Mouse (Mus musculus) adrenal gland, adult 2 months (tissue): Measurements from ENCODE around the gene Rnd2. TPM values are rescaled to one million over a fixed set of nuclear protein-coding genes. Genes with fewer than 3 reads are reported as not detected.
"Not testable (repeated sequence)": the region's sequence is repeated elsewhere in the genome, so short reads cannot be mapped to it uniquely, and the experiment has no call there.

Experiments used
- DNase-seq: peaks from one replicate; pipeline ENCODE4 v3.0.0; 2021
- polyA plus RNA-seq: library from polyadenylated mRNA; depleted of rRNA; stranded (reverse); fragments of >200 nt; gene quantifications from 2 replicates; pipeline ENCODE4 v1.2.3, GENCODE M21; 2012
- total RNA-seq, 2 experiments: library from RNA; stranded (reverse); gene quantifications; 2 replicates each; pipeline ENCODE4 v1.2.3; 2021

The Rnd2 gene
- total and polyA plus RNA-seq, 3 experiments, result 6.0 to 12.9 (median 6.0) TPM

DNA sequence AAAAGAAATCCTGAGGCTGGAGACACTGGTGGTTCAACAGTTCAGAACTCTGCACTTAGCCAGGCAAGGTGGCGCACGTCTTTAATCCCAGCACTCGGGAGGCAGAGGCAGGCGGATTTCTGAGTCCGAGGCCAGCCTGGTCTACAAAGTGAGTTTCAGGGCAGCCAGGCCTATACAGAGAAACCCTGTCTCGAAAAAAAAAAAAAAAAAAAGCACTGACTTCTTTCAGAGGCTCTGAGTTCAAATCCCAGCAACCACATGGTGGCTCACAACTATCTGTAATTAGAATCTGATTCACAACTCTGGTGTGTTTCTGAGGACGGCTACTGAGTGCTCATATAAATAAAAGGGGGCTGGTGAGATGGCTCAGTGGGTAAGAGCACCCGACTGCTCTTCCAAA is 17.9 kb upstream of the Rnd2 start:
- DNase-seq, result not testable (repeated sequence)

DNA sequence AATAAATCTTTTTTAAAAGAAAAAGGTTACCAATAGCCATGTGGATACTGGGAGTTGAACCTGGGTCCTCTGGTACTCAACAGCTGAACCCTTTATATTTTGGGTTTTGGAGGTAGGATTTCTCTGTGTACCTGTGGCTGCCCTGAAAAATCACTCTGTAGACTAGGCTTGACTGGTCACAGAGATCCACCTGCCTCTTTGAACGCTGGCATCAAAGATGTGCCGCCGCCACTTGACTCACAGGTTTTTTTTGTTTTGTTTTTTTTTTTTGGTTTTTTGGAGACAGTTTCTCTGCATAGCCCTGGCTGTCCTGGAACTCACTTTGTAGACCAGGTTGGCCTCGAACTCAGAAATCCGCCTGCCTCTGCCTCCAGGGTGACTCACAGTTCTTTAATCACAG is 17.0 kb upstream of the Rnd2 start:
- no peak for DNase-seq

- DNase-seq, result peak; percentile 91
Measured at GRCm38 (mm10) chr11:101448274-101448746, 16.5 kb upstream of the Rnd2 start, which contains the start of gene Ifi35. TSS of gene Ifi35 (plus strand) at chr11:101448407.

DNA sequence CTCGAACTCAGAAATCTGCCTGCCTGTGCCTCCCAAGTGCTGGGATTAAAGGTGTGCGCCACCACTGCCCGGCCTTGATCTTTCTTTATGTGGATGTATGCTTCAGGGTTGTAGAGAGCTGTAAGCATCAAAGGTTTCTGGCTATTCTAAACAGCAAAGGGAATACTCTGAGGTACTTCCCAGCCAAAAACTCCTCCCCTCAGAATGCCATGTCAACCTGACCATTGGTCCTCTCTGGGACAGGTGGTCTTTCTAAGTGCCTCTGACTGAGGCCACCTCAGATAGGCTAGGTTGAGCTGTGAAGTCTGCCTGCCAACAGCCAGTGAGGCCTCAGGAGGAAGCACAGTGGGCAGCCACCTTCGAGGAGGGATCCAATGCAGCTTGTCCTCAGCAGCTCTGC is 15.9 kb upstream of the Rnd2 start:
- no peak for DNase-seq

DNA sequence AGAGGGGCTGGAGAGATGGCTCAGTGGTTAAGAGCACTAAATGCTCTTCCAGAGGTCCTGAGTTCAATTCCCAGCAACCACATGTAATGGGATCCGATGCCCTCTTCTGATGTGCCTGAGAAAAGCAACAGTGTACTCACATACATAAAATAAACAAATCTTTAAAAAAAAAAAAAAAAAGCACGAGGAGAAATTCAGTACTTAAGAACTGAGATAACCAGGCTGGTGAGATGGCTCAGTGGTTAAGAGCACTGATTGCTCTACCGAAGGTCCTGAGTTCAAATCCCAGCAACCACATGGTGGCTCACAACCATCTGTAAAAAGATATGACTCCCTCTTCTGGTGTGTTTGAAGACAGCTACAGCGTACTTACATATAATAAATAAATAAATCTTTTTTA is 15.2 kb upstream of the Rnd2 start:
- DNase-seq, result not testable (repeated sequence)

- no peak for DNase-seq
Measured at GRCm38 (mm10) chr11:101450394-101450793, 14.4 kb upstream of the Rnd2 start.

DNA sequence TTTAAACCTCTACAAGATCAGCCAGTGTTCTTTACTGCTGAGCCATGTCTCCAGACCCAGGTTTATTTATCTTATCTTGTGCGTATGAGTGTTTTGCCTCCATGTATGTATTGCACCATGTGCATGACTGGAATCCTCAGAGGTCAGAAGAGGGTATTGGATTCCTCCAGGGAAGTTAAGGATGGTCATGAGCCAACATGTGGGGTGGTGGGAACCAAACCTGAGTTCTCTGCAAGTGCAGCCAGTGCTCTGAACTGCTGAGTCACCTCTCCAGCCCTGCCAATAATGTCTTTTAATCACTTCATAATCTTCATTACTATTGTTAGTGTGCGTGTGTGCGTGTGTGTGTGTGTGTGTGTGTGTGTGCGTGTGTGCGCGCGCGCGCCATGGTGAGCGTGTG is 13.3 kb upstream of the Rnd2 start:
- no peak for DNase-seq

- no peak for DNase-seq
Measured at GRCm38 (mm10) chr11:101452093-101452774, 12.6 kb upstream of the Rnd2 start.

DNA sequence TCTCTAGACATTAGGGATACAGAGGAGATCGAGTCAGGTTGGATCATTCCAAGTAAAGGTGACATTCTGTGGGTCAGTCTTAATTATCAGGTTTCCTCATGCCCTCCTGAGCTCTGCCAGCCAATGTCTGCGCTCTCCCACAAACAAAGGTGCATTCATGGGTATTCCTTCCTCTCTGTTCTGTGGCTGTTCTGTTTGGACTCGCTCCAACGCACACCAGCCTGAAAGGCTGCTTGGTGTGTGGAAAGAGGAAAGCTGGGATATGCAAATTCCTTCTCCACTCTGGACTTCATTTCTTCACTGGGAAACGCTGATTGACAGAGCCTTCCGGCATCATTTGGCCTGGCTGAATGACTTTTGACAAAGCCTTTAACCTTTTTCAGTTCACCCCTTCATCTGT is 10.1 kb upstream of the Rnd2 start:
- no peak for DNase-seq

DNA sequence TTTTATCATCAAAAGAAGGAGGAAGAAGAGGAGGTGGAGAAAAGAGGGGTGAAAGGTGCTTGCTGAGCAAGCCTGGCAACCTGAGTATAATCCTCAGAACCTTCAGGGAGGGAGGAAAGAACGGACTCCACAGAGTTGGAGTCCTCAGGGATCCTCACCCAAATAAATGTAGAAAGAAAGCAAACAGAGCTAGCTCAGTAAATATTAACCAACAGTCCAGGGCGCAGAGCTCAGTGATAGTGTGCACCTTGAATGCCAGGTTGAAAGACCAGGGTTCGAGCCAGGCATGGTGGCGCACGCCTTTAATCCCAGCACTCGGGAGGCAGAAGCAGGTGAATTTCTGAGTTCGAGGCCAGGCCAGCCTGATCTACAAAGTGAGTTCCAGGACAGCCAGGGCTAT is 9.2 kb upstream of the Rnd2 start:
- no peak for DNase-seq

DNA sequence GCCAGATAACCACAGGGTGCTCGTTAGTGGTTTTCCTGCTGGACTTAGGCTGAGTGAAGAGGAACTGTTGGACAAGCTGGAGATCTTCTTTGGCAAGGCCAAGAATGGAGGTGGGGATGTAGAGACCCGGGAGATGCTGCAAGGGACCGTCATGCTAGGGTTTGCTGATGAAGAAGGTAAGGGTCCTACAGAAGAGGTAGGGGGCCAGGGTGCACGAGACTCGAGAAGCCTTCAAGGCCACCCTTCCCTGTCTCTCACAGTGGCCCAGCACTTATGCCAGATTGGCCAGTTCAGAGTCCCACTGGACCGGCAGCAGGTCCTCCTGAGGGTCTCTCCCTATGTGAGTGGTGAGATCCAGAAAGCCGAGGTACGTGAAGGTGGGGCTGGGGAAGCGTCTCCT is 7.2 kb upstream of the Rnd2 start:
- no peak for DNase-seq

- DNase-seq, result no peak
Measured at GRCm38 (mm10) chr11:101458217-101458616, 6.6 kb upstream of the Rnd2 start.

- peak; percentile 62 for DNase-seq
Measured at GRCm38 (mm10) chr11:101459716-101460115, 5.1 kb upstream of the Rnd2 start.

DNA sequence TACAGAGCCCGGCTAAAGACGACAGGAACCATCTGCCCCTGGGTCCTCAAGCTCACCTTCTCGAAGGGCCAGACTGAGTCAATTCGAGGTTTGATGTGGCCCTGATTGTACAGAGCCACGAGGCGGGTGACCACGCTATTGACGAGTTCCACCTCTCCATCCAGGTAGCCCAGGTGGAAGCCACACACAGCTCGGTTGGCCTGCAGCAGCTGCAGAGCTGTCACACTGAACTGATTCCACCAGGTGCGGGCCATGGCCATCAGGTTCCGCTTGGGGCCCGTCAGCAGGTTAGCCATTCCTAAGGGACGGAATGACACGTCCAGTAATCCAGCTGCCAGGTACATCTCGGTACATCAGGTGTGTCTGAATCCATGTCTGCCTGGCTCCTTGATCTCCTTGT is 4.5 kb upstream of the Rnd2 start:
- DNase-seq, result no peak

DNA sequence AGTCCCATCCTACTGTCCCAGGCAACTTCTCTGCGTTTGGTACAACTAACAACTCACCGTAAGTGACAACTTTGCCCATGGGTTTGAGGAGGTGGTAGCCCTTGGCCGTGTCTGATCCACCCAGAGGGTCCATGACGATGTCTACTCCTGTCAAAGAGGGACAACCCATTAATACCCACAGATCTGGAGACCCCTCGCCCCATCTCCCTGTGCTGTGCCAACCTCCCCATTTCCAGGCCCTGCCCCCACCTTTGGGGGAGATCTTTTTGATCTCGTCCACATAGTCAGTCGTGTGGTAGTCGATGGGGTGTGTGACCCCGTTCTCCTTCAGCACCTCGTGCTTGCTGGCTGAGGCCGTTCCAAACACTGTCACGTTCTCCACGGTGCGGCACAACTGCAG is 2.7 kb upstream of the Rnd2 start:
- no peak for DNase-seq

- DNase-seq, result no peak
Measured at GRCm38 (mm10) chr11:101462583-101463440, 2.0 kb upstream of the Rnd2 start.

GRCm38 (mm10) chr11:101465101-101465868 is 486 bp downstream of the Rnd2 start:
- DNase-seq, result peak; percentile 82

GRCm38 (mm10) chr11:101465869-101466551 is 1.2 kb downstream of the Rnd2 start, which contains the start of gene Vat1:
TSS of gene Vat1 (minus strand) at chr11:101466230.
- DNase-seq, result peak; percentile 87

DNA sequence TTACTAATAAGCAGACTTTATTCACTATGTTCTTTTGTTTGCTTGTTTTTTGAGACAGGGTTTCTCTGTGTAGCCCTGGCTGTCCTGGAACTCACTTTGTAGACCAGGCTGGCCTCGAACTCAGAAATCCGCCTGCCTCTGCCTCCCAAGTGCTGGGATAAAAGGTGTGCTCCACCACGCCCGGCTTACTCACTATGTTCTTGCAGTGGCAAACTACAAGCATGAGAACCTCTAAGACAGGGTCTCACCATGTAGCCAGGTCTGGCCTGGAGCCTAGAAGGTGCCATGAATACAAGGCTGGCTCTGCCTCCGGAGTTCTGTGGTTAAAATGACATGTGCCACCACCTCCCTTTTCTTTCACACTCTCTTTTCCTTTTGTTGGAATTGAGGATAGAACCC is 1.8 kb downstream of the Rnd2 start:
- DNase-seq, result not testable (repeated sequence)

DNA sequence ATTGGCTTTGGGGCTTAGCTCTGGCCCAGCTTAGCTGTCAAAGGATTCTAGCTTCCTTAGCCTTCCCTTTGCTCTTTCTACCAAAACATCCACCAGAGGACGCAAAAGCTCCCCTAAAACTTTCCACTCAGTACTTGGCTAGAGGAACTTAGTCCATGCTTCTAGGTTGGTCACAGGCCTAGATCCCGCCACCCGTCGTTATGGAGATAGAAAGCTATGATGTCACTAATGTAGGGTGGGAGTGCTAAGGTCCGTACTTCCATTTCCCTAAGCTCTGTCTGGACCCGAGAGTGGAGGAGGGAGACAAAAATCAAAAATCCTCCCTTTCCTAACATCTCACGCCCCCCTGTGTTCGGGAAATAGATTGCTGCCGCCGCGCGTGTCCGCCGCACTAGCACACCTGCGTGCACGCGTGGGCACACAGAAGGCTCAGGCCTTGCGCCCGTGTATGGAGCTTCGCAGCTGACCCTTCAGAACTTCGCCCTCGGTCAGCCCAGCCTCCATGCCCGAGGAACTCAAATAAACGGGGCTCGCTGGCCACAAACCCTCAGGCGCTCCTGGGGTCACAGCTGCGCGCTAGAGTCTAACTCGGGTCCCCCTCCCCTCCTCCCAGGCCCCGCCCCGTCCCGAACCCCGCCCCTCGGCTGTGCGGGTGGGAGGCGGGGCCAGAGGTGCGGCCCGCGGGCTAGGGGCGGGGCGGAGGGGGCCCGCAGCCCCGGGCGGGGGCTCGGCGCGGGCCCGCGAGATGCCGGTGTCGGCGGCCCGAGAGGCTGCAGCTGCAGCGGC is 2.9 kb downstream of the Rnd2 start:
- DNase-seq, result peak; percentile 80

- DNase-seq, result no peak
Measured at GRCm38 (mm10) chr11:101468263-101468688, 3.5 kb downstream of the Rnd2 start.
